Mouse (Mus musculus) heart, adult 2 months (tissue): ENCODE measurements at regions not wholly inside any gene's neighbourhood (a gene's known extent, or its start where the extent isn't known, plus 50 kb on each side); places are given as distances from the start of the nearest gene placed in this dataset.

ENCODE experiments used
- DNase-seq, 2 experiments: peaks; one replicate each; pipeline ENCODE4 v3.0.0; 2021
- H3K27ac ChIP-seq: fragments of 200-600 bp; 2 replicates; pipeline ENCODE4 v1.8.1; 2022
- H3K27me3 ChIP-seq: fragments of 200-500 bp; 2 replicates; pipeline ENCODE4 v1.6.1; 2012; ENCODE audit warnings: mild to moderate bottlenecking, low read length, inconsistent platforms, mixed read lengths; ENCODE audit not compliant: control insufficient read depth, insufficient read depth
- H3K36me3 ChIP-seq: fragments of 200-500 bp; 2 replicates; pipeline ENCODE4 v1.6.1; 2012; ENCODE audit warnings: low read length, inconsistent platforms; ENCODE audit not compliant: control insufficient read depth, insufficient read depth
- H3K4me1 ChIP-seq: fragments of 200-500 bp; 2 replicates; pipeline ENCODE4 v1.6.1; 2011; ENCODE audit warnings: low read length; ENCODE audit not compliant: control insufficient read depth, insufficient read depth
- H3K4me3 ChIP-seq: fragments of 200-600 bp; 2 replicates; pipeline ENCODE4 v1.8.1; 2022
- H3K79me2 ChIP-seq: fragments of 200-500 bp; replicated peaks from 2 replicates; pipeline ENCODE4 v1.6.1; 2012; ENCODE audit warnings: mild to moderate bottlenecking, inconsistent platforms, low read length, moderate library complexity, mixed read lengths; ENCODE audit not compliant: control insufficient read depth, insufficient read depth
- H3K9ac ChIP-seq: fragments of 200-500 bp; 2 replicates; pipeline ENCODE4 v1.6.1; 2012; ENCODE audit warnings: low read depth, mild to moderate bottlenecking, control low read depth, inconsistent platforms, low read length, mixed read lengths
- CTCF ChIP-seq: fragments of 200-600 bp; IDR thresholded peaks from 2 replicates; pipeline ENCODE4 v1.8.1; 2022; ENCODE audit warnings: antibody characterized with exemption, mild to moderate bottlenecking, moderate library complexity
- EP300 ChIP-seq: fragments of 200-500 bp; IDR thresholded peaks from 2 replicates; pipeline ENCODE4 v1.6.1; 2011; ENCODE audit warnings: low read depth, low read length, control low read depth; ENCODE audit not compliant: insufficient read depth
- POLR2A ChIP-seq: fragments of 200-500 bp; IDR thresholded peaks from 2 replicates; pipeline ENCODE4 v1.6.1; 2011; ENCODE audit warnings: mild to moderate bottlenecking, low read depth, low read length, control low read depth; ENCODE audit not compliant: insufficient read depth
- WGBS: fragments of 180-500 bp; shearing (Covaris S2); methylation state at CpG from one replicate; pipeline ENCODE4 v1.1.7; 2018; 5-methylcytosine and 5-hydroxymethylcytosine counted together
- intact Hi-C: fragments of 180-260 bp; cut with DNase I; formaldehyde crosslinking; loops from one replicate; pipeline ENCODE4 v1.15.1; 2025

- WGBS = 76% methylated on average over 12 of the region's 12 CpGs
- Histone ChIP-seq H3K9ac (no peak overlapping the region), H3K4me1 (no peaks in the 10 kb centered on the region), H3K27me3 (no peaks in the 10 kb centered on the region), H3K27ac (no peak overlapping the region), H3K4me3 (no peak overlapping the region), H3K36me3 (no peaks in the 10 kb centered on the region), H3K79me2 (no peaks in the 10 kb centered on the region)
- TF ChIP-seq POLR2A (no peak), EP300 (no peak), CTCF (no peak)
- DNase-seq = no peak
- intact Hi-C loops = no loop called here
These were observed 75.3 kb upstream of the Exoc4 start for GRCm38 (mm10) chr6:33173606-33174005.

- Histone ChIP-seq H3K79me2 (no peaks in the 10 kb centered on the region), H3K4me3 (no peak overlapping the region), H3K27ac (no peak overlapping the region), H3K9ac (no peak overlapping the region), H3K4me1 (no peaks in the 10 kb centered on the region), H3K27me3 (no peaks in the 10 kb centered on the region), H3K36me3 (no peaks in the 10 kb centered on the region)
- intact Hi-C loops = no loop called here
- 58% methylated on average over 6 of the region's 6 CpGs for WGBS
- no peak for DNase-seq
- TF ChIP-seq CTCF (peak; percentile 36), POLR2A (no peak), EP300 (no peak)
These were observed 74.3 kb upstream of the Exoc4 start for GRCm38 (mm10) chr6:33174616-33175015.

DNA sequence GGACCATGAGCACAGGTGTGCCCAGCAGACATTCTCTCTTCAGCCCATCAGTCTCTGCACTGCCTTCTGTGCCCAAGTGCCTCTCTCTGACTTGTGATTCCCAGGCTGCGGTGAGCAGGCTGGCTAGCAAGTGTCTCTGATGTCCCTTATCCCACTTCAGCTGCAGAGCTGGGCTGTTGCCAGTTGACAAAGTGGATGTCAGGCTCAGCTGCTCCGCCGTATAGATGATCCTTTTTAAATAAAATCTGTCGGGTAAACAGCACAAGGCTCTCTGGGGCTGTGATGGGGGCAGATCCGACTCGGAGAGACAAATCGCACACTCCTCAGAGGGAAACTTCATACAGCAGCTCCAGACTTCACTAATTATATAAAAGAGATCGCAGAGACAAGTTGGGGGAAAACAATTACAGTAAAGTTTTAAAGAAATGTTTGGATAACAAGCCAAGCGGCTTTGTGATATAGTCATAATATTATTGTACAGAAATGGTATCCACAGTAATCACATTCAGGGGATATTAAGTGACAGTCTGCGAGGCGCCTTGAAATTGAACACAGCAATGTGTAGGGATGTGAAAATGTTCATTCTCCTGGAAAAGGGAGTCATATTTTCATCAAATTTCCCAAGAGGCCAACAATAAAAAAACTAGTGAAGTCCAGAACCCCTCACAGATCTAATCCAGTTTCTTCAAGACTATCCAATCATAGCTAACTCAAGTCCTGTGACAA, 59.2 kb upstream of the Exoc4 start:
- WGBS = 69% methylated on average over 11 of the region's 11 CpGs
- intact Hi-C loops = no loop called here
- TF ChIP-seq POLR2A = no peak
- TF ChIP-seq CTCF = no peak
- TF ChIP-seq EP300 = no peak

GRCm38 (mm10) chr6:33193823-33194222, 55.1 kb upstream of the Exoc4 start:
- DNase-seq = no peak
- no peak overlapping the region for H3K9ac ChIP-seq
- no peak overlapping the region for H3K27ac ChIP-seq
- 68% methylated on average over 3 of the region's 3 CpGs for WGBS
- TF ChIP-seq EP300 (no peak), POLR2A (no peak), CTCF (no peak)
- H3K4me3 ChIP-seq = no peak overlapping the region
- H3K27me3 ChIP-seq = no peaks in the 10 kb centered on the region
- no peaks in the 10 kb centered on the region for H3K36me3 ChIP-seq
- no peaks in the 10 kb centered on the region for H3K4me1 ChIP-seq
- intact Hi-C loops = no loop called here
- H3K79me2 ChIP-seq = no peaks in the 10 kb centered on the region

More for the DNA sequence above, 59.2 kb upstream of the Exoc4 start:
- Histone ChIP-seq H3K79me2 (no peaks in the 10 kb centered on the region), H3K27me3 (no peaks in the 10 kb centered on the region), H3K9ac (no peak overlapping the region), H3K27ac (no peak overlapping the region), H3K36me3 (no peaks in the 10 kb centered on the region), H3K4me3 (no peak overlapping the region), H3K4me1 (no peaks in the 10 kb centered on the region)
- no peak for DNase-seq
